Mouse (Mus musculus) mature B cell (primary cell): ENCODE data around the gene D11Wsu47e.

ENCODE experiments used
- in situ Hi-C: fragments of 300-500 bp; cut with MboI; formaldehyde crosslinking; loops from 2 replicates; pipeline ENCODE4 v1.14.3; 2019

The D11Wsu47e gene

DNA sequence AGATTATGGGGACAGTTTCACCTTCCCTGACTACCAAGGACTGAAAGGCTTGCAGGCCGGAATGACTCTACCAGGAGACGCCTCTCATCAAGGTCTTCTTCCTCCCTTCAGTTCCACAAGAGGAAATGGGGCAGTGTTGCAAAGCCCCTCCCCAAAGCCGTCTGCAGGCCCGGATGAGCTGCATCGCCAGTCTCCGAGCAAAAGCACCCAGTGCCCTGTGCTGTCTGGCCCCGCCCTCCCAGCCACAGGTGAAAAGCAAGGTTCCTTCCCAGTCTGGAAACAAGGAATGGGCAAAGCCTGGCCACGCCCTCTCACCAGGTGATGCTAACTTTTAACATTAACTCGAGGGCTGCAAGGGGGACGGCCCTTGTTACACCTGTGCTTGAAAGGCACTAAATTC, 17.6 kb upstream of the D11Wsu47e start:
- in situ Hi-C loops: no loop called here

DNA sequence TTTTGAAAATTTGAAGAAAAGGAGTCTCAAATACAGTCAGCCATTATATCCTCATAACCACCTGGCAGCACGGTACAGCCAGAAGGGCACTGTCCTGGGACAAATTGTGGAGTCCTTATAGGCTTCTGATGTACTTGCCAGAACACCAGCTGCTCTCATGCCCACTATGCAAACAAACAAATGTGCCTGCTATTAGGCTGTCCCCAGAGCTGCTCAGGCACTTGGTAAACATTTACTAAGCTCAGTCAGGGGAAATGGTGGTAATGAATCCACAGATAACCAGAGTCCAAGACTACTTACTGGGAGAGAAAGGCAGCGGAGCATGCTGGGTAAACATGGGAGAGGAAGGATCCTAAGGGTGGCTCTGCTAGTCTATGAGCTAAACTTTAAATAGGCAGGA, 17.1 kb upstream of the D11Wsu47e start:
- in situ Hi-C loops: no loop called here

DNA sequence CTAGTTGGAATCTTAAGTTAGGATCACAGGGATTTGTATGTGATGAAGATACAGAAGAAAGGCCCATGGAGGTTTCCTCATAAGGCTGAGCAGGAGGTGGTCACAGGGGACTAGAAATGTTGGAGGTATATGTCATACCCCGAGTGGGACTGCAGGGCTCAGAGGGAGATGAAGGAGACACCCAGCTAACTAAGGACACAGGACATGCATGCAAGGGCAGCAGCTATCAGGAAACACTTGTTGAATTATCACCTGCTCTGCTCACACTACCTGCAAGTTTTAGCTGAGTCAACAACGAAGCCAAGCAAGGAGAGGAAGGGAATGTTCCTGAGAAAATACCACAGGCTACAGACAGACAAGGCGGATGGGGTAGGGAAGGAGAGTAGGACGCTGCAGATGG, 16.5 kb upstream of the D11Wsu47e start:
- in situ Hi-C loops: no loop called here

DNA sequence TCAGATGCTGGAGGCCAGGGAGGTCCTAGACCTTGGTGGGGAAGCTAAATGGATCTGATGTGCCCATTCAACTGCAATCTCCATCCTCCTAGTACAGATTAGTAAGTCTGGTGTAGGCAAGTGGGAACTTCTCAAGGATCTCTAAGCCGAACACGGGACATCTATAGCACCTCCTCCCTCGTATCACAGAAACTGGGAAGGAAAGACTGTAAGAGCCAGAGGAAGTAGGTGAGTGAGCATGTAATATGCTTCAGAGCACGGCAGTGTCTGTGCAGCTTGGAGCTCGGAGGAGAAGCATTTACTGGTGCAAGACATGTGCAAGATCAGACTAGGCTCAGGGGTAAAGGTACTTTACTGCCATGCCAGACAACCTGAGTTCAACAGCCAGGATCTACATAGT, 15.4 kb upstream of the D11Wsu47e start:
- in situ Hi-C loops: no loop called here

DNA sequence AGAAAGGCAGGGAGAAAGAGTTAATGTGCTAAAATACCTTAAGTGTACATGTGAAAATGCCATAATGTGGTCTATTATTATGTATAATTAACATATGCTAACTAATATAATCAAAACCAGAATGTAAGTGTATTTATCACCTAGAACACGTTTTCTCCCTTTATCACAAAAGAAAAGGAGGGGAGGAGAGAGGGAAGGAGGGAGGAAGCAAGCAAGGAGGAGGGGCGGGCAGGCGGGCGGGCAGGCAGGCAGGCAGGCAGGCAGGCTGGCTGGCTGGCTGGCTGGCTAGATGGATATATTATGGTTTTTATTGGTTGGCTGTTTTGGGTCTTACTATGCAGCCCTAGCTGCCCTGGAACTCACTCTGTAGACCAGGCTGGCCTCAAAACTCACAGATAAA, 14.5 kb upstream of the D11Wsu47e start:
- in situ Hi-C loops: no loop called here

DNA sequence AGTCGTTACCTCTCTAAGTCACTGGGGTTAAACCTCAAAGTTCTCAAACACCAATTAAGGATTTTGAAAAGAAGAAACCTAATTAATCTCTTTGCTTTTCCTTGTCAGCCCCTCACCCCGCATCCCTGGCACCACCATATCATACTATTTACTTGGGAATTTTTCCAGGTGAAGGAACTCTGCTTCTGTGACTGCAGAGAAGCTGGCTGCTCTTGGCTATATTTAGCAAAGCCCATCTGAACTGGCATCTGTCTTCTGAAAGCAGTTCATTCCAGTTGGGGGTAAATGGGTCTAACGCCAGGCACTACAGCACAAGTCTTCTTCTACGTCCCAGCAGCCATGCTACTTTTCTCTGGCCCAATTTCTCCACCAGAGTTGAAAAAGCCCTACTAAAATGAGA, 10.6 kb upstream of the D11Wsu47e start:
- in situ Hi-C loops: no loop called here

DNA sequence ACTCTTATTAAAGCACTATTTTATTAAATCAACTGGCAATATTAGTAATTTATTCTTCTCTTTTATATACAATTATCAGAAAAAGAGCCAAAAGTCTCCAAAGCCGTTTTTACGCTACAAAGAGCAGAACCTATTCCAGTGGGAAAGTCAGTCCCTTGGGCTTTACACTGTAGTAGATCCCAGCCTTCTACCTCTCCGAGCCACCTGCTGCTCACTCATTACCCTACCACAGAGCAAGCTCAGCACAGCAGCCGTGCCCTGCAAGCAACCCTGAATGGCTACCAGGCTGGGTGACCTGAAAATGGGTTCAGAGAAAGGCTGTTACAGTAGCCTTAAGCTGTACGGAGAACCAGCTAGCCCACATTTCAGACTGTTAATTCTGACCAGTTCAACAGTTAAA, 9.6 kb upstream of the D11Wsu47e start:
- in situ Hi-C loops: no loop called here

DNA sequence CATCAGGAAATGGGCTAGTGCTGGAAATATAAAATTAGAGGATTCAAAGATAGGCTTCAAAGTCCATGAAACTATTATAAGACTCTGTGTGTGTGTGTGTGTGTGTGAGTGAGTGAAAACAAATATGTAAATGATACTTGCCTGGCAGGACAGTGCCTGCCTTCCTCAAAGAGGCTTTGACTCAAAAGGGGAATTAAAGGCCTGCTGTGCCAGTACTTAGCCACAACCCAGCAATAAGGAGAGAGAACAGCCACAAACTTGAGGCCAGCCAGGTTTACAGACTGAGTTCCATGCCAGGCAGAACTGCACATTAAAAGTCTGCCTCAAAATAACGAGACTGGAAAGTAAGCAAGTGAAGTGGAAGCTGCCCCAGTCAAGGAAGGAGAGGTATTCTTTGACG, 7.4 kb upstream of the D11Wsu47e start:
- in situ Hi-C loops: no loop called here

DNA sequence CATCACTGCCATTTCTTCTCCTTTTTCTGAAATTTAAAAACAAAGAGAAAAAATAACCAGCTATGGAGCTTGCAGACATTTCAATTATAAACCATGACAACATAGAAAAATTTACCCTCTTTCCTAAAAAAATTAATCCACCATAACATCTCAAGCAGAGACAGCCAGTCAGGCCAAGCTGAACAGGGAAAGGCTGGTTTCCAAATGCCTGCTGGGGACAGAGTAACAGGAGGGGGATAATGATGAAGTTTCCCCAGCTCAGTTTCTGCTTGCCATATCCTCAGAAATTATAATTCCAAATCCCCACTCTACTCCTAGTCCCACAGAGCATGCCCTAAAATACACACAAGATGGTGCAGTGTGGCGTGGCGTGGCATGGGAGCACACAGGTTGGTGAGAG, 6.8 kb upstream of the D11Wsu47e start:
- in situ Hi-C loops: no loop called here

DNA sequence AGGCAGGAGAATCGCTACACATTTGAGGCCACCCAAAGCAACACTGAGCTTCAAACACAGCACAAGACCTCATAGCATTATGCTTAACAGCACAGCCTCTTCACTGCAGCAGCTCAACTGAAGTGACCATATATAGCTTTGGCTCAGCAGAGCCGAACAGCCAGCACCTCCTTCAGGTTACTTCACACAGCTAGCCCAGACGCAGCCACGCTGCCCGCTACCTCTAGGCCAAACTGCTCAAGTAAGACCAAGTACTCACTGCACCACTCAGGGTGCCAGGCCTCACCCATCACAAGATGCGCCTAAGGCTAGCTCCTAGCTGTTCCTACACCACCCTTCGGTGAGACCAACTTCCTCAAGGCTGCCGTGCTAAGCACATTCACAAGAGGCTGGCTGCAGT, 5.8 kb upstream of the D11Wsu47e start:
- in situ Hi-C loops: no loop called here

DNA sequence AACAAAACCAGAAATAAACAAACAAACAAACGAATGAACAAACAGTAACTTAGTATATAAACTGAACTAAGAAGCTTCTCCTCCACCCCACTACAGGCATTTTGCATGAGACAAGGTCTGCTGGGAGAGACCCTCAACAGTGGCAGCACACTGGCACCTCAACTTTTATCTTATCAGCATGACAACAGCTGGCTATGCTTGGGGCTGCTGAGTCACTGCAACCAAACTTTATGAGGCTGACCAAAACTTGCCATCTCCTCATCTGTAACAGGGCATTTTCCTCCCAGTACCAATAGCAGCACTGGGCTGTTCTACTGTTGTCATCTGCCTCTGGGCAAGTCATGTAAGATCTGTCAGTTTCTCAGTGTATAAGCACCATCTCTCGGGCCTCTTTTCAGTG, 3.3 kb upstream of the D11Wsu47e start:
- in situ Hi-C loops: no loop called here

DNA sequence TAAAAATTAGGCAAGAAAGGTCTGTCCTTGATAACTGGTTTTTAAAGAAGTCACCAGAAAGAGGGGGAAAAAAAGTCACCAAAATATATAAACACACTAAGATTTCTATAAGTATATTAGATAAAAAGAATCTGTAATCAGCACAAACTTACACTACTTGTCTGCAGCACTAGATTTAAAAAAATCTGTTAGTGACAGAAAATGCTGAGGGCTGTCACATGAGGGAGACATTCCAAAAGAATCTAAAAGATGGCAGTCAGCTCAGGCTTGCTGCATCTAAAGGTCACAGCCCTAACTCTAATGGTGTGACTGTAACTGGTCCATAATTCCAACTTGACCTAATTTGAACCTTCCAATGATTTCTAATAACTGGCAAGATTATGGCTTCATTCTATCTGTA, 2.2 kb upstream of the D11Wsu47e start:
- in situ Hi-C loops: no loop called here

DNA sequence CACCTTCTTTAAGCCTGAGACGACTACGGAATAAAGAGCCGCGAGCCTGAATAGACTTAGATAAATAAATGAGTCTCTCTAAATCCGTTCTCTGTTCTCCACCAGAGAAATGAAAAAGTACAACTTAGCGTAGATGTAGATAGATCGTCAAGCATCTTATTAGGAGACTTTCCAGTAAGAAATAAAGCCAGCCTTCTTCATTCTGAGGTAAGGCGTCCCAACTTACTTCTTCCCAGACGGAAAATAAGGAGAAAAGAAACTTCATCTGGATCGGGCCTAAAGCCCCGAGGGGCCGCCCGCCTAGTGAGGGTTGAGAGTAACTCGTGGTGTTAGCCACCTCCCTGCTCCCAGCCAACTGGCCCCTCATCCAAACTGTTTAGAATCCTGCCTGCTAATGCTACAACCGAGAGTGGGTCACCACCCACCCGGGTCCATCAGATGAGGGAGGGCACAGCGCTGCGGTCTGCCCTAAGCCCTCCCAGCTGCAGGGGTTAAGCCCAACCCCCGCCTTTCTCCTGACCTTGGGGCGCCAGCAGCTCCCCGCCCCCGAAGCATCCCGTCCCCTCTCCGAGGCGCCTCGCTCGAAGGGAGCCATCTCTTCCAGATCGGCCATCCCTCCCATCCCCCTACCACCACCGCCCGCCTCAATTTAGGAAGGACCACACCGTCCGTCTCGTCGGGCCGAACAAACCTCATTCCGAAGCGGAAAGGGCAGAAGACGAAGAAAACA, 1.1 kb upstream of the D11Wsu47e start:
- in situ Hi-C loops: no loop called here

DNA sequence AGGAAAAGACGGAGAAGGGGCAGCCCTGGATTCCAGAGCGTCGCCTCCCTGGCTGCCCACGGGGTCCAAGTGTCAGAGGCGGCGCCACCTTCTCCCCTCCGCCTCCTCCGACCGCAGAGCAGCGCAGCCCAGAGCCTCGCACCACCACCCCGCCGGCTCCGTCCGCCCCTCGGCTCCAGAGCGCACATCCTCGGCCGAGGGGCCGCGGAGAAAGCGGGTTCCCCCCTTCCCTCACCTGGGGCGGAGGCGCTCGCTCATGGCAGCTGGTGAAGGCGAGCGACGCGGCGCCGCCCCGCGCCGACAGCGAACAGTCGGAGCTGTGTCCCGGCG, 620 bp upstream of the D11Wsu47e start:
- in situ Hi-C loops: no loop called here

DNA sequence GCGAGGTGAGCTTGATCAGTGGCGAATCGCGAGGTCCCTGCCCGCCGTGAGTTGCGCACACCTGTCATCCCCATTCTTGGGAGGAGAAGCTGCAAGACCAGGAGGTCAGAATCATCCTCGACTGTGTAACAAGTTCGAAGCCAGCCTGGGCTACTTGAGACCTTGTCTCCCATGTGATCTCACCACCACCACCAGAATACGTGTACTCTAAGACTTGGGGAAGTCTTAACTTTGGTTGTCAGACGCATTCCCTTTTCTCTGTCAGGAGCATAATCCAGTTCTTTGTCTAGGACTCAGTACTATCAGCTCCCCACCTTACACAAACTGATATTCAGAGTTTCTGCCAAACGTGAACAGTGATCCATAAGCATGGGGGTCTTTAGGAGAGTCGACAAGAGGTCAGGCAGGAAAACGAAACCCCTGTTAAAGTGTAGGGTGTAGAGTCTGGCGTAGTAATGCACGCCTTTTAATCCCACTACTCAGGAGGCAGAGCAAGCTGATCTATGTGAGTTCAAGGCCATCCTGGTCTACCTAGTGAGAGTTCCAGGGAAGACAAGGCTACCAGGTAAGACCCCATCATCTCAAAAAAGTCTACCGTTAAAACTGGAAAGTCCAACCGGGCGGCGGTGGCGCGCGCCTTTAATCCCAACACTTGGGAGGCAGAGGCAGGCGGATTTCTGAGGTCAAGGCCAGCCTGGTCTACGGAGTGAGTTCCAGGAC, 655 bp downstream of the D11Wsu47e start:
- in situ Hi-C loops: no loop called here

DNA sequence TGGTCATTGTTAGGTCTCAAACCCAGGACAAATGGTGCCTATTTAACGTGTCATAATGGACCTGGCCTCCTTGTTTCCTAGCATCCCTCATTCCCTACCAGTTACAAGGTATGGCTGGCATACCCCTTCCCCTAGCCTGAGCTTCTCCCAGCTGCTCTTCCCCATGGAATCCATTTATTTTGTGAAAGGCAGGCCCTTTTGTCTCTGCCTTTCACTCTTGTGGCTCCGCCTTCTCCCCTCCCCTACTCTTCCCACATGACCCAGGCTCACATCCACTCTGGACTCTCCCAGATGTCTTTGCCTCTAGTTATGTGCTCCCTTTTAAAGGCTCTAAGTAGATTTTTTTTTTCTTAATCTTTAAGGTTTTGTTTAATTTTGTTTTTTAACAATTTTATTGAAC, 2.8 kb downstream of the D11Wsu47e start:
- in situ Hi-C loops: no loop called here

DNA sequence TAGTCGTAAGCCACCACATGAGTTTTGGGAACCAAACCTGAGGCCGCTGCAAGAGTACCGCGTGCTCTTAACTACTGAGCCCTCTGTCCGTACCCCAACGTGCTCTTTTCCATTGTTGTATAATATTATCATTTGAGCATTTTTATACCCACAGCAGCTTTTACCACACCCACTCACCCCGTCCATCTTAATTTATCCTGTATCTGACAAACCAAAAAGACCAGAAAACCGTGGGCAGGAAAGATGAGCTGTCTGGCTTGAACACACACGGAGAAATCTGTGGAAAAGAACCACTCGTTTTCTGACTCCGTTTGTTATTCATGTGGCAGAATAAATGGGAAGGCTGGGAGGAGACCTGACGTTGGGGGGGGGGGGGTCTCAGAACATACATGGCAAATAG, 6.3 kb downstream of the D11Wsu47e start:
- in situ Hi-C loops: no loop called here

DNA sequence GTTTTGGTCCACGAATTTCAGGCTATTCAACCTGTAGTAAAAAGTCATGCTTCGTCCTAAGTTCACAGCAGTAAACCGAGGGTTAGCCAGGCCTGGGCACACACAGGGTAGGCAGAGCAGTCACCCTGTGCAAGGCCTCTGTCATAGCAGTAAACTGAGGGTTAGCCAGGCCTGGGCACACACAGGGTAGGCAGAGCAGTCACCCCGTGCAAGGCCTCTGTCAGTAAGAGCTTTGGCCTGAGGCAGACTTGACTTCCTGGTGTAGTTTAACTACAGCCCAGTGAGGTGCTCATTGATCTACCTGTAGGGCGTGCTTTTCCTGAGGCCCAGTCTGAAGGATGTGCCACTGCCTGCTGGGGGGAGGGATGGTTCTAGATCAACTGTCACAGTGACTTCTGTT, 7.1 kb downstream of the D11Wsu47e start:
- in situ Hi-C loops: no loop called here

DNA sequence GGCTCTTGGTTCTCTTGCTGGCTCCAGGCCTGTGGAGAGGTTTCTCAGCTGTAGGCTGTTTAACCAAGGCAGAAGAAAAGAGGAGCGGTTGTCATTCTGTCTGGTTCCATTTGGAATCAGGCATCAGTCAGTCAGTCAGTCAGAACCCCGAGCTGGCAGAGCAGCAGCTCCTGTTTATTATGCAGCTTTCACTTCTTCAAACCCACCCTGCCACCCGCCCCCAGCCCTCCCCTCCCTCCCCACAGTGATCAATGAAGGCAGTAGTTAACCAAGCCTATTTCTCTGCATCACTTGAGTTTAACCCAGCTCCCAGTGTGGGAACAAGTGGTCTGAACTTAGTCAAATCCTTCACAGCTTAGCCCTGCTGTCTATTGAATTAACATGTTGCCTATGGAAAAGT, 7.6 kb downstream of the D11Wsu47e start:
- in situ Hi-C loops: no loop called here

DNA sequence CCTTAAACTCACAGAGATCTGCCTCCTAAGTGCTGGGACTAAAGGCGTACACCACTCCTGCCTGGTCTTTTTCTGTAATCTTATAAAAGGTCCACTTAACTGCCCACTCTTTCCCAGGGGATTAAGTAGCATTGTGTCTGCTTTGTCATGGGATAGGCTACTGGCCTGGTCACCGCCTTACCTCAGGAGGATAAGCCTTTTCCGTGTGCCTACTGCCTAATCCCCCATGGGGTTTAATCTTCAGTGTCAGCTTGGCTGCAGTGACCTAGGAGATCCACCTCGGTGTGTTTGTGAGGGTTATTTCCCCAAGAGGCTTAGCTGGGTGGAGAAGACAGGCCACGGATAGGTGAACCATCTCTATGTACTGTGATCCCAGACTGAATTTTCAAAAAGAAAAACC, 13.4 kb downstream of the D11Wsu47e start:
- in situ Hi-C loops: no loop called here

DNA sequence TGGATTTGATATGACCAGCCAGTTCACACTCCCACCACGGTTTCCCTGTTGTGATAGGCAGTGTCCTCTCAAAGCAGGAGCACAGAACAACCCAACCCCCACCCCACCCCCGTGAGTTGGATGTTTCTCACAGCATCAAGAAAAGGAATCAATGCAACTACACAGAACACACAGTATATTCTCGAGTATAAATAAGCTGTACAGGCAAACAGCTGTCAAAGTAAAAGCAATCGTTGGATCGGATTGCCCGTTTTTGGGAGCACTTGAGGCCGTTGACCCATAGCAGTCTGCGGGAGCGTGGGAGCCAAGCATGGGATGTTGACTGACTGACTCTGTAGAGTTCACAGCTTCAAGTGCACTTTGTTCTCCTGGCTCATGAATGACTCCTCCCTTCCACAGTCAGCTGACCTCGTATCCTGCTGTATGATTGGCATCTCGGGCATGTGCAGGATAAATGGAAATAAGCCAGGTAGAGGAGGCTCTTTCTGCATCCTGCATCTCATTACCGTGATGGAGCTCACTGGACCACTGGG, 13.9 kb downstream of the D11Wsu47e start:
- in situ Hi-C loops: no loop called here

DNA sequence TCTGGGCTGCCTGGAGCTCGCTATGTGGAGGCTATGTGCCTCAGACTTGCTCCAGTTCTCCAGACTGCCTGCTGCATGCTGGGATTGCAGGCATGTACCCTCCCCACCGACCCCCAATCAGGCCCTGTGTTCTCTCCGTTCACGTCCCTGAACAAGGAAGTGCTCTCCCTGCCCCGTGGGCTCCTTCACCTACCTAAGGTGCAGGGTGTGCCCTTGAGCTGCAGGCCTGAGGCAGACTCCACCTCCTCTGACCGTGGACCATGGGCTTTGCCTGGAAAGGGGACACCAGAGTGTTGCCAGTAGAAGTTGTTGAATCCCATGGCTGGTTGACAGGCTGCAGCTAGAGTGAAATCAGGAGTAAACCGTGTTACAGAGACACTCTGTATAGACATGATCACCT, 15.4 kb downstream of the D11Wsu47e start:
- in situ Hi-C loops: loop anchor here (5.0 kb wide), 1 partner anchor 113 kb away; no protein-coding TSS in a partner anchor

DNA sequence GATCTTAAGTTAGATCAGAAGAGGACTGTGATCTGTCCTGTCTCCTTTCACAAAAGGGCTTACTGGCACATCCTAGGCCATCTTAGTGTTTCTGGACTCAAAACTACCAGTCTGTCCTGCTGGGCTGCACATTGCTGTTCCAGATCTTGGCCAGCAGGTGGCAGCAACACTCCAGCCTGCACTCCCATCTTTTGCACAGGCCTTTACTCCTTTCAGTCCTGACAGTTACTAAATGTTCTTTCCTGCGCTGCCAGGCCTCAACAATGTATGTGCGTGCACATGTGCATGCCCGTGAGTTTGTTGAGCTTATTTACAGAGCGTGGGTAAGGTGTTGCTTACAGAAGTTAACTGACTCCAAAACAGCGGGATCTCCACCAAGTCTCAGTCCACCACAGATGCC, 19.5 kb downstream of the D11Wsu47e start:
- in situ Hi-C loops: loop anchor here (5.0 kb wide), 1 partner anchor 109 kb away; no protein-coding TSS in a partner anchor
